Mouse (Mus musculus) G1E (cell line): ENCODE results near the gene Mindy2. TPM values are rescaled to one million over a fixed set of nuclear protein-coding genes. Genes with fewer than 3 reads are reported as not detected.

ENCODE experiments used
- ATAC-seq: 2 replicates; pipeline ENCODE4 v1.8.0; 2016; ENCODE audit warnings: mild to moderate bottlenecking; ENCODE audit not compliant: insufficient number of reproducible peaks, poor library complexity, low FRiP score, severe bottlenecking; ENCODE audit errors: extremely low read depth
- DNase-seq: peaks from one replicate; pipeline ENCODE4 v3.0.0; 2012; ENCODE audit warnings: low spot score
- H3K27me3 ChIP-seq: 2 replicates; pipeline ENCODE4 v1.6.1; 2012; ENCODE audit warnings: mild to moderate bottlenecking, low read length, inconsistent platforms; ENCODE audit not compliant: insufficient read depth
- H3K36me3 ChIP-seq: replicated peaks from 2 replicates; pipeline ENCODE3; 2012; ENCODE audit warnings: mild to moderate bottlenecking, inconsistent platforms
- H3K4me1 ChIP-seq: 2 replicates; pipeline ENCODE4 v1.6.1; 2012; ENCODE audit warnings: low read depth, low read length, inconsistent platforms, mixed read lengths; ENCODE audit not compliant: insufficient read depth
- H3K4me3 ChIP-seq: 2 replicates; pipeline ENCODE4 v1.5.1; 2012; ENCODE audit warnings: low read depth, mild to moderate bottlenecking, inconsistent platforms, low read length, moderate library complexity, mixed read lengths
- H3K9me3 ChIP-seq: replicated peaks from 2 replicates; pipeline ENCODE4 v1.6.1; 2012; ENCODE audit warnings: inconsistent platforms
- CTCF ChIP-seq: IDR thresholded peaks from 2 replicates; pipeline ENCODE4 v1.5.1; 2012; ENCODE audit warnings: low read depth, low read length, inconsistent platforms, mixed read lengths
- GATA1 ChIP-seq: IDR thresholded peaks from 2 replicates; pipeline ENCODE4 v1.6.1; 2012; ENCODE audit warnings: borderline replicate concordance, low read length, inconsistent platforms, mixed read lengths
- GATA2 ChIP-seq: IDR thresholded peaks from 2 replicates; pipeline ENCODE4 v1.6.1; 2012; ENCODE audit warnings: low read depth, low read length, inconsistent platforms, borderline replicate concordance
- POLR2AphosphoS5 ChIP-seq: IDR thresholded peaks from 2 replicates; pipeline ENCODE4 v1.6.1; 2012; ENCODE audit warnings: low read depth, low read length, inconsistent platforms; ENCODE audit not compliant: insufficient replicate concordance
- TAL1 ChIP-seq: conservative IDR thresholded peaks from 2 replicates; pipeline ENCODE4 v1.6.1; 2012; ENCODE audit warnings: low read depth, low read length, inconsistent platforms, mixed read lengths
- polyA plus RNA-seq: library from polyadenylated mRNA; stranded (reverse); fragments of >175 nt; gene quantifications from 2 replicates; pipeline ENCODE4 v1.2.3, GENCODE M21; 2012
- total RNA-seq, 2 experiments: library from RNA; stranded (forward) in 1 of 2; stranded (reverse) in 1 of 2; fragments of 200-1000 nt in 1 of 2; fragments of >200 nt in 1 of 2; fragmentation: Nextera tagmentation in 1 of 2; gene quantifications; 2 replicates each; pipeline ENCODE4 v1.2.3; 2014 to 2017

Mindy2 gene
- total and polyA plus RNA-seq, 3 experiments = 16.2 to 50.7 (median 38.4) TPM

GRCm38 (mm10) chr9:70656130-70657007 is 605 bp downstream of the Mindy2 start, which contains the start of gene Gm10642:
Gm10642 (plus strand) TSS chr9:70656251.
- ATAC-seq = peak; percentile 35; the same call in 1 of the 2 replicates
- H3K4me1 ChIP-seq = peaks cover 43% of the 10 kb centered on the region
- H3K4me3 ChIP-seq = peak within 1 kb of the TSS; percentile 97
- DNase-seq = peak; percentile 61
- peaks cover 24% of the 10 kb centered on the region for H3K36me3 ChIP-seq
- TF ChIP-seq GATA1 (no peak), TAL1 (no peak), GATA2 (no peak), POLR2AphosphoS5 (no peak), CTCF (no peak)
- H3K27me3 ChIP-seq = no peaks in the 10 kb centered on the region
- no peaks in the 10 kb centered on the region for H3K9me3 ChIP-seq

DNA sequence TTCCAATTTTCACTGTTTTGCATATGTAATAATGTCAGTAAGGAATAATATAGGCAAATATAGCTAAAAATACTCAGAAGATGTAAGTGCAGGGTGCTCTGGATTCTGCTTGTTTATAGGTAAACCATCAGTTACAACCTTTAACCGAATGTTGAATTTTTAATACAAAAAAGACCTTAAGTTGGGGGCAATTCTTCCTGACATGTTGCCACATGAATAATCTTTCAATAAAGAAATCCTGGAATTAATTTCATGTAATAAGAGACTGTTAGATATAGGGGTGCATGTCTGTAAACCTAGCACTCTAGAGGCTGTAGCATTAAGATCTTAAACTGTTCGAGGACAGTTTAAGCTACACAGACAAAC is 1.2 kb downstream of the Mindy2 start:
- Histone ChIP-seq H3K36me3 (peaks cover 24% of the 10 kb centered on the region), H3K4me1 (peaks cover 43% of the 10 kb centered on the region), H3K9me3 (no peaks in the 10 kb centered on the region), H3K4me3 (peak overlapping the region; percentile 97; the same call in 1 of the 2 replicates), H3K27me3 (no peaks in the 10 kb centered on the region)
- DNase-seq = no peak
- no peak for ATAC-seq
- TF ChIP-seq GATA2 (no peak), TAL1 (no peak), CTCF (no peak), POLR2AphosphoS5 (no peak), GATA1 (no peak)

- Histone ChIP-seq H3K36me3 (peaks cover 30% of the 10 kb centered on the region), H3K4me3 (peak overlapping the region; percentile 30; the same call in 1 of the 2 replicates), H3K27me3 (no peaks in the 10 kb centered on the region), H3K9me3 (no peaks in the 10 kb centered on the region), H3K4me1 (peaks cover 45% of the 10 kb centered on the region)
- ATAC-seq = no peak
- TF ChIP-seq GATA2 (no peak), POLR2AphosphoS5 (no peak), GATA1 (no peak), CTCF (no peak), TAL1 (no peak)
- DNase-seq = no peak
Measured at GRCm38 (mm10) chr9:70654496-70654895, 2.5 kb downstream of the Mindy2 start.

DNA sequence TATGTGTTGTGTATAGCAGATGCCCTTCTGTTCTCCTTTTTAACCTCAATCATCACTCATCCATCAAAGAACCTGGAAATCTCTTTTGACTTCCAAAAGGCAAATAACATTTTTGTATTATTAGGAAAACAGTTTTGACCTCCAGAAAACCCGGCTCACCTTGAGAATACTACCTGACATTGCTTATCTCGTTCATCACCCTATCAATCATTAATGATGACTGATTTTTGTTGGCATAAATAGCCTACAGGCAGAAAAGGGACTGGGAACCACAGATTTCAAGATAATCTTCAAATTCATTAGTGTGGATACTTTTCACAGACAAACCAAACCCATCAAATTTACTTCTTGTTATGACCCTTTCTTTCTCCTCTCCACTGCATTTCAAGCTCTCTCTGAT is 3.1 kb downstream of the Mindy2 start:
- ATAC-seq (no peak), DNase-seq (no peak)
- H3K36me3 ChIP-seq = peaks cover 36% of the 10 kb centered on the region
- TF ChIP-seq GATA2 = no peak
- TF ChIP-seq CTCF = no peak
- no peak for TF ChIP-seq GATA1
- TF ChIP-seq POLR2AphosphoS5 = no peak
- no peak for TF ChIP-seq TAL1
- H3K27me3 ChIP-seq = no peaks in the 10 kb centered on the region
- peaks cover 45% of the 10 kb centered on the region for H3K4me1 ChIP-seq
- H3K4me3 ChIP-seq = no peak overlapping the region
- no peaks in the 10 kb centered on the region for H3K9me3 ChIP-seq

DNA sequence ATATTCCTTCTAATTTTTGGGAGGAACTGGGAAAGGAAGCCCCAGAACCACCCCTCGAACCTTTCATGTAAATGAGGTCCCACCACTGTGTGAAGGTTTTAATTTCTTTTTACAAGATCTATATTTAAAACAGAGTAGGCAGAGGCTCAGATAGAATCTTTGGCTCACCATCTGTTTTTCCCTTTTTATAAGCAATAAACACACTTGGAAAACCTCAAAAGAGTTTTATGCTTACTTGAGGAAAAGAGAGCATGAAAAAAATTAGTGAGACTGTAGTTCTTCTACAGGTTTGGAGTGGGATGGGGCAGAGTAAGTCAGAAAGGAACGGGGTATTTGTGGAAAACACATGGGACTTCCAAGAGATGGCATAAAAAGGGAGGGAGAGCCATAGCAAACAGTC is 4.8 kb downstream of the Mindy2 start:
- no peaks in the 10 kb centered on the region for H3K27me3 ChIP-seq
- H3K9me3 ChIP-seq = no peaks in the 10 kb centered on the region
- TF ChIP-seq POLR2AphosphoS5 (no peak), GATA1 (no peak)
- peaks cover 39% of the 10 kb centered on the region for H3K4me1 ChIP-seq
- ATAC-seq (no peak), DNase-seq (no peak)
- H3K4me3 ChIP-seq = no peak overlapping the region
- peaks cover 43% of the 10 kb centered on the region for H3K36me3 ChIP-seq

- H3K4me1 ChIP-seq = peaks cover 32% of the 10 kb centered on the region
Measured at GRCm38 (mm10) chr9:70650994-70651393, 6.0 kb downstream of the Mindy2 start.

DNA sequence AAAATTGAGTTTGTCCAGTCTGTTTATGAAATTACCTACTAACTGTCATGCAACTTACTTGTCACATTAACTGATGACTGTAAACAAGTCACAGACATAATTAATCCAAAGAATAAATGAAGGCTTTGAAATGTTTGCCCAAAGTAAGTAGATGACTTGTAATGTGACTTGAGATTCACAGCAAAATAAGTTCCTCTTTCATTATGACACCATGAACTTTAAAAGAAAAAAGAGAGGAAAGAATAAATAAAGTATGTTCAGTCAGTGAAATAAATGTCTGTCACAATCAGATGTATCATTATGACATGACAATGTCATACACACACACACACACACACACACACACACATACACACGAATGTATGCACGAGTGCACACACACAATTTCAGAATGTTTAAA is 6.7 kb downstream of the Mindy2 start:
- Histone ChIP-seq H3K4me3 (no peak overlapping the region), H3K27me3 (no peaks in the 10 kb centered on the region), H3K4me1 (peaks cover 29% of the 10 kb centered on the region), H3K9me3 (no peaks in the 10 kb centered on the region), H3K36me3 (peaks cover 46% of the 10 kb centered on the region)
- TF ChIP-seq POLR2AphosphoS5 (no peak), GATA2 (no peak), GATA1 (no peak), CTCF (no peak), TAL1 (no peak)
- DNase-seq = no peak
- no peak for ATAC-seq

More at GRCm38 (mm10) chr9:70650994-70651393, 6.0 kb downstream of the Mindy2 start:
- Histone ChIP-seq H3K9me3 (no peaks in the 10 kb centered on the region), H3K36me3 (peaks cover 45% of the 10 kb centered on the region), H3K27me3 (no peaks in the 10 kb centered on the region), H3K4me3 (no peak overlapping the region)
- ATAC-seq (no peak), DNase-seq (no peak)
- no peak for TF ChIP-seq GATA1
- TF ChIP-seq TAL1 = no peak
- TF ChIP-seq GATA2 = no peak
- no peak for TF ChIP-seq POLR2AphosphoS5
